Mouse (Mus musculus): ENCODE measurements around the gene Zfp628.

The Zfp628 gene

DNA sequence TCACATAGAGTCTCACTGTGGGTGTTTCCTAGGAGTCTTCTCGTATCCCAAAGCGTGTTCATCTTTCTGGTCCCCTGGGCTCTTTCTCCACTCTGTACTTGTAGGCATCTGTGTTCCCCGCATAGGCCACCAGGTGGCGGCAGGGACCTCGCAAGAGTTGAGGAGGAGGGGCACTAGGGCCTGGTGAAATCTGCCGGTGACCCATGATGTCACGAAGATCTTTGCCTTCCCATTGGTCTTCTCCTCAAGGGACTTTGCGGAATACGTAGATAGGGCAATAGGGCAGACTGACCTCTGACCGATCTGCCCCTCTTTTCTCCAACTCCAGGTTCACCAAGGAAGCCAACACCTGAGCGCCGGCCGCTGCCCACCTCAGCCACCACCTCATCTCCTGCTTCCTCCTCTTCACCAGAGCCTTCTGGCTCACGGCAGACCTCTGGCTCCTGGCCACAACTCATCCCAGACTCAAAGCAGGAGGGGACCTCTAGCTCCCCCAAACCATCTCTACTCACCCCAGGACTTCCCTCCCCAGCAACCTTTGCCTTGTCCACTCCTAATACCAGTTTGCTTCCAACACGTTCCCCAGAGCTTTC is 28.3 kb downstream of the Zfp628 start:
- peak; percentile 95 for DNase-seq

DNA sequence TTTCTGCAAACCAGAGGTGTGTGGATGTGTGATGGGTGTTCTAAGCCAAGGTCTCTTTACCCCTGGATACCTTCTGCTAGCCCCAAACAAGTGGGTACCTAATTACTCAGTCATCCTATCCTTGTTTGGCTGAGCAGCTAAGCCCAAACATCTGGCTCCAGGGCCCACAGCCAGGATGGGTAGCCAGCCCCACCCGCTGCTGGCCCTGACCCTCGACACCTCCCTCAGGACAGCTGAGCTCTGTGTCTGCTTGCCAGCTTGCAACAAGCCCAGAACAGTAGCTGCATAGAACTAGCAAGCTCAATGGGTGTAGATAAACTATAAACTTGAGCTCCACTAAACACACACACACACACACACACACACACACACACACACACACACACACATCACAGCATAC is 32.8 kb downstream of the Zfp628 start:
- DNase-seq: peak; percentile 61

DNA sequence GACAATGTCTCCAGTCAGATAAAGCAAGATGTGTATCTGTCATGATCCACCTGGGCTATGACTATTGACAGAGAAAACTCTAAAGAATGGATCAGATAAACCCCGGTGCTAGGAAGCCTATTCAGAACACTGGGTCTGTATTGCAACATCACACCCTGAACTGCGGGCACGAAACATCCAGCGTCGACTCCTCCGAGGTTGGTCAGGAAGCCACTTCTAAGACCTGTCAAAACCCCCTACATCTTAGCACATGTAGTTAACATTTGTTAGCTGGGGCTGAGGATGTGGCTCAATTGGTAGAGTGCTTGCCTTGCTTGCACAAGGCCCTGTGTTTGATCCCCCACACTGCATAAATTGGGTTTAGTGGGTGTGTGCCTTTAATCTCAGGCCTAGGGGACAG is 33.4 kb downstream of the Zfp628 start:
- no peak for DNase-seq

DNA sequence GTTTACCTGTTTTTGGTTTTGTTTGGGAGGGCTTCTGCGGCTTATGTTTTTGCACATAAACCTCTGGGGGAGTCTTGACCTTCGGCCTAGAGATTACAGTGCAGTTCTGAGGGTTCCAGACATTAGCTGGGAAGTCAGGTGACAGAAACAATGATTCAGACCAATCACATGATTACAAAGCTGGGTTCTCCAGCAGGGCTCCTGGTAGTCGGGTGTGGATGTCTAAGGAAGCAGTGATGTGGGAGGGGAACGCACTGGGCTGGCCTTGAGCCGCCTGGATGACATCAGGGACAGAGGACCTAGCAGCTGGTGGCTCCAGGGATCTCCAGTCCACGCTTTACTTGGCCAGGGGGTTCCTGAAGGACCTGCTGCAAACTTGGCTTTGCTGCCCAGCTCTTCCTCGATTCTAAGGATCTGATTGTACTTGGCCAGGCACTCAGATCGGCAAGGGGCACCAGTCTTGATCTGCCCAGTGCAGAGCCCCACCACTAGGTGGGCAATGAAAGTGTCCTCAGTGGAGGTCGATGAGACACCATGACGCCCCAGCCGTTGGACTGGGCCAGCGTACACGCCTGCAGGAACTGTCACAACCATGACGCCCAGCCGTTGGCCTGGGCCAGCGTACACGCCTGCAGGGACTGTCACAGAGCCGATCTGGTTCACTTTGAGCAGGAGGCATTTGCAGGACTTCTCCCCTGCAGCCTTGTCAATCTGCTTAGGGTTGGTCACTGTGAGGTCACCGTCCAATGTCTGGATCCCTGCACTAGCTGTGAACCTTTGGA is 35.7 kb downstream of the Zfp628 start:
- no peak for DNase-seq

DNA sequence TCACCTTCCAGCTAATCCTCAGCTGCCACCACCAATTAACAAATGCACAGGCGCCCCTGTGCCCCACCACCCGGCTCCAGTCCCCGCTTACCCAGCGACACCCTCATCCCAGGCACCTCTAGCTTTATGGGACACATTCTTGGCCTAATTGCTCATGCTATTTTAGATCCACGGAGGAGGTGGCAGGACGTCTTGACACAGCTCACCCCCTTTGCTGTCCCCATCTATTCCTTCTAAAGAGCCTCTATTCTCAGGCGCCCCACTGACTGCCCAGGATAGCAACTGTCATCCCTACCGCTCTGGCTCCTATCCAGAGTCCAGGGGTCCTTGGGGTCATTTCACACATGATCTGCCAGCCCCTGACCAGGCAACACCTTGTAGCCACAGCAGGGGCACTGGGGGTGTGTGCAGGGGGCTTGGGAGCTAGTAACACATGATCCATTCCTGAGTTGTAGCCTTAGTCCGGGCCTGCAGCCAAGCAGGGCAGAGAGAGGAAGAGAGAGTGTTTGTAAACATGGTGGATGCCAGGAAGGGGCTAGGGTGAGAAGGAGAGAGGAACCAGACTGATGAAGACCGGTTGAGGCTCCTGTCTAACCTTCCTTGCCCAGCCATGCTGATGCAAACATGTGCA is 38.9 kb downstream of the Zfp628 start:
- DNase-seq: no peak

DNA sequence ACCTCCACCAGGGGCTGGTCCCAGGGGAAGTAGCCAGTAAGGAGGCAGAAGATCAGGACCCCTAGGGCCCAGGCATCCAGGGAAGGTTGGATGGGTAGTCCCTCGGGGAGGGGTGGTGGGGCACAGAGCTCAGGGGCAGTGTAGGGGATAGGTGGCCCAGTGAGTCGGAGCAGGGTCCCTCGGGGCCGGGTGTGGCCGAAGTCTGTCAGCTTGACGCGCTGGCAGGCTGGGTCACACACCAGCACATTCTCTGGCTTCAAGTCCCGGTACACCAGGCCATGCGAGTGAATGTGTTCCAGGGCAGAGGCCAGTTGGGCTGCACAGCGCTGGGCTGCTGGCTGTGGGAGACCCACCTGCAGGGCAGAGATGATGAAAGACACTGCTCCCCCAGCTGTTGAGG is 42.3 kb downstream of the Zfp628 start:
- DNase-seq: no peak

DNA sequence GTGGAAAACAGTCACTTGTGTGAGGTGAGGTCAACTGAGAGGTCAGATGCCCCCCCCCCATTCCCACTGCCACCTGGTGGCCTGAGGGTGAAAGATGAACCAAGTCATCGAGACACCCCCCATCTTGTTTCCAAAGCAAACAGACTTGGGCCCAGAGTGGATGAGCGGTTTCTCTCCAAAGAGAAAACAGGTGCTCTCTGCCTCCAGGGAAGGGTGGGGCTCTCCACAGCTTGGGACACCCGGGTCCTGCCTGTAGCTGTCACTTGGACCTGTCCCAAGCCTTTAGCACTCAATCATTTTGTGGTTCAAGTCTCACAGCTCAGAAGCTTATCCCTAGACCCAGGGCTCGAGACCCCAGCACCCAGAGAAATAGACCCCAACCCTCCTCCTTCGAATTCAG is 48.5 kb downstream of the Zfp628 start:
- DNase-seq: no peak

DNA sequence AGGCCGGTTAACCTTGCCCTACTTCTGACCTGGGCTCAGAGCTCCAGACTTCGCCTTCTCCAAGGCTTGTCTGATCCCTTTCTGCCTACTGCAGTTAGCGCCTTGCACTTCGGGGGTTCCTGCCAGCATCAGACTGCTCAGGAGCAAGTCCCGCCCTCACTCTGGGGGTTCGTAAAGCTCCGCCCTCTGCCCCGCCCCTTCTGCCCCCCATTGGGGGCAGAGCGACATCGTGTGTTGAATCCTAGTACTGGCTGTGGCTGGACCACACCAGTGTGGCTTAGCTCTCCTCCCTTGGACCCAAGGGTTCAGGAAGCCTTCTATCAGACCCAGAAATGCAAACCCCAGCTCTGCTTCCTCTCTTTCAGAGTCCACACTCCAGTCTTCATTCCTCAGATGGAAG is 49.3 kb downstream of the Zfp628 start, which contains the start of gene Sbk2:
Gene Sbk2 (minus strand): TSS at position 135 of the 400 bp plus-strand sequence.
- DNase-seq: peak; percentile 73

DNA sequence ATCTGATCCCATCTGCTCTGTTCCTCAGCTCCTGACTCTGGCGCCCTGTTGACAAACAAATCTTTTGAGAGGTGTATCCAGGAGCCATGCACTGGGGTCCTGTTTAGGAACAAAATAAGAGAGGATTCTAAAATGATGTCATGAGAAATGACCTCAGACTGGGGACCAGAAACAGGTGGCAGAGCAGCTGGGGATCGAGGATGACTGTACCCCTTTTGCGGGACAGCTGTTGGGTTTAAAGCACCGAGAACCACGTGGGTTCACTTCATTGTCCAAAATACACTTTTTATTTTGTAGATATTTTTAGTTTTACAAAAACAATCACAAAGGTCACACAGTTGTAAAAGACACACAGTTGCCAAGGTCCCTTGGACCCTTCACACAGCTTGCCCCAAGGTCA is 50.0 kb downstream of the Zfp628 start:
- DNase-seq: no peak

DNA sequence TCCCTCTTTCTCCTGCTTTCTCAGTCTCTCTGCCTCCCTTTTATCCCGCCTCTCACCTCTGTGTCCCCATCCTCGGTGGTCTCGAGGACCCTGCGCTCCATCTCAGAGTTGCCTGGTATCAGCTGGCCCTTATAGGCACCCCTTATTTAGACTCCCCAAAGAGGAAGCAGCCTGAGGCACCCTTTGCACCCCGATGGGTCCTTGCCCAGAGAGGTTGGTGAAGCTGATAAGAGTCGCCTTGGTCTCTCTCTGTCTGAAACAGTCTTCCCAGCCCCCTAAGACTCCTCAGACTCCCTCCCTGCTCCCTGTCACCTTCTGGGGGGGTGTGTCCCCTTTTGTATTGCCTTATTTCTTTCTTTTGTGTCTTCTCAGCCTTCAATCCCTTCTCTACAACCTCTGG is 56.1 kb downstream of the Zfp628 start, which contains the start of gene Sbk3:
Gene Sbk3 (minus strand): TSS at position 101 of the 400 bp plus-strand sequence.
- no peak for DNase-seq

Measured in layer of hippocampus, adult 9-11 months (tissue).